Mouse (Mus musculus): ENCODE results near the gene Slc16a11. TPM values are rescaled to one million over a fixed set of nuclear protein-coding genes. Genes with fewer than 3 reads are reported as not detected.
A peak's percentile ranks its signal among the peaks of the same experiment; 100 is the strongest.

Slc16a11 gene
- polyA plus RNA-seq, 1 experiment from 2014 or later: 9.7 TPM

- 54% methylated on average over 7 of the region's 7 CpGs for WGBS
- H3K27me3 ChIP-seq (replicated peaks; ENCODE audit: control insufficient read depth, insufficient read depth, low read length): peaks cover 16% of the 10 kb centered on the region
- no peak for ATAC-seq
Measured at GRCm38 (mm10) chr11:70219873-70220272, 7.3 kb downstream of the Slc16a11 start.

GRCm38 (mm10) chr11:70220323-70220722 is 7.8 kb downstream of the Slc16a11 start:
- 1% methylated on average over 21 of the region's 24 CpGs for WGBS
- ATAC-seq: no peak; the same call in 1 of the 2 replicates
- Histone ChIP-seq H3K27me3 (replicated peaks; ENCODE audit: control insufficient read depth, insufficient read depth, low read length) (peaks cover 13% of the 10 kb centered on the region), H3K27ac (ENCODE audit: low read depth, low read length) (peak overlapping the region; percentile 83), H3K9ac (ENCODE audit: low read depth, low read length) (peak overlapping the region; percentile 81), H3K36me3 (ENCODE audit: control insufficient read depth, insufficient read depth, low read length) (no peaks in the 10 kb centered on the region), H3K4me1 (ENCODE audit: control insufficient read depth, insufficient read depth, low read depth, low read length) (peaks cover 23% of the 10 kb centered on the region), H3K9me3 (ENCODE audit: control insufficient read depth, low read length) (no peaks in the 10 kb centered on the region), H3K4me3 (ENCODE audit: low read length) (peak overlapping the region; percentile 48), H3K4me2 (ENCODE audit: low read length) (peak overlapping the region; percentile 62)

More at GRCm38 (mm10) chr11:70219873-70220272, 7.3 kb downstream of the Slc16a11 start:
- Histone ChIP-seq H3K9me3 (ENCODE audit: control insufficient read depth, low read length) (no peaks in the 10 kb centered on the region), H3K36me3 (ENCODE audit: control insufficient read depth, insufficient read depth, low read length) (no peaks in the 10 kb centered on the region), H3K27ac (ENCODE audit: low read depth, low read length) (peak overlapping the region; percentile 83), H3K4me1 (ENCODE audit: control insufficient read depth, insufficient read depth, low read depth, low read length) (peaks cover 26% of the 10 kb centered on the region), H3K4me3 (ENCODE audit: low read length) (peak overlapping the region; percentile 48), H3K9ac (ENCODE audit: low read depth, low read length) (peak overlapping the region; percentile 81), H3K4me2 (ENCODE audit: low read length) (peak overlapping the region; percentile 62)

GRCm38 (mm10) chr11:70220731-70221602 is 8.4 kb downstream of the Slc16a11 start, which contains the start of gene Slc16a13:
Gene Slc16a13 (minus strand): TSS chr11:70221064.
- H3K36me3 ChIP-seq (ENCODE audit: control insufficient read depth, insufficient read depth, low read length): no peaks in the 10 kb centered on the region
- H3K27ac ChIP-seq (ENCODE audit: low read depth, low read length): peak within 1 kb of the TSS; percentile 85
- peak within 1 kb of the TSS; percentile 62 for H3K4me2 ChIP-seq (ENCODE audit: low read length)
- H3K9me3 ChIP-seq (ENCODE audit: control insufficient read depth, low read length): no peaks in the 10 kb centered on the region
- ATAC-seq: peak; percentile 96
- H3K4me3 ChIP-seq (ENCODE audit: low read length): peak within 1 kb of the TSS; percentile 48
- H3K27me3 ChIP-seq (replicated peaks; ENCODE audit: control insufficient read depth, insufficient read depth, low read length): peaks cover 8% of the 10 kb centered on the region
- H3K4me1 ChIP-seq (ENCODE audit: control insufficient read depth, insufficient read depth, low read depth, low read length): peaks cover 26% of the 10 kb centered on the region
- 0% methylated on average over 28 of the region's 28 CpGs for WGBS
- peak within 1 kb of the TSS; percentile 81 for H3K9ac ChIP-seq (ENCODE audit: low read depth, low read length)

GRCm38 (mm10) chr11:70221603-70222500 is 9.3 kb downstream of the Slc16a11 start:
- Histone ChIP-seq H3K36me3 (ENCODE audit: control insufficient read depth, insufficient read depth, low read length) (no peaks in the 10 kb centered on the region), H3K4me2 (ENCODE audit: low read length) (peak overlapping the region; percentile 62), H3K9me3 (ENCODE audit: control insufficient read depth, low read length) (no peaks in the 10 kb centered on the region), H3K9ac (ENCODE audit: low read depth, low read length) (peak overlapping the region; percentile 81), H3K27ac (ENCODE audit: low read depth, low read length) (peak overlapping the region; percentile 85), H3K27me3 (replicated peaks; ENCODE audit: control insufficient read depth, insufficient read depth, low read length) (peaks cover 4% of the 10 kb centered on the region; the same call in 1 of the 2 replicates), H3K4me1 (ENCODE audit: control insufficient read depth, insufficient read depth, low read depth, low read length) (peaks cover 34% of the 10 kb centered on the region), H3K4me3 (ENCODE audit: low read length) (peak overlapping the region; percentile 48)
- ATAC-seq: no peak
- 8% methylated on average over 14 of the region's 14 CpGs for WGBS

GRCm38 (mm10) chr11:70223724-70224123 is 11.2 kb downstream of the Slc16a11 start:
- Histone ChIP-seq H3K4me2 (ENCODE audit: low read length) (no peak overlapping the region), H3K4me1 (ENCODE audit: control insufficient read depth, insufficient read depth, low read depth, low read length) (peaks cover 34% of the 10 kb centered on the region), H3K36me3 (ENCODE audit: control insufficient read depth, insufficient read depth, low read length) (no peaks in the 10 kb centered on the region), H3K27me3 (replicated peaks; ENCODE audit: control insufficient read depth, insufficient read depth, low read length) (peaks cover 15% of the 10 kb centered on the region), H3K27ac (ENCODE audit: low read depth, low read length) (no peak overlapping the region), H3K9me3 (ENCODE audit: control insufficient read depth, low read length) (no peaks in the 10 kb centered on the region), H3K4me3 (ENCODE audit: low read length) (no peak overlapping the region), H3K9ac (ENCODE audit: low read depth, low read length) (no peak overlapping the region)
- ATAC-seq: no peak
- 86% methylated on average over 9 of the region's 9 CpGs for WGBS

- H3K27ac ChIP-seq (ENCODE audit: low read depth, low read length): 0 out of 2 replicates have a peak overlapping the region, but pooled peaks have one; percentile 14
- H3K4me1 ChIP-seq (ENCODE audit: control insufficient read depth, insufficient read depth, low read depth, low read length): peaks cover 31% of the 10 kb centered on the region
- WGBS: 22% methylated on average over 27 of the region's 27 CpGs
- H3K9ac ChIP-seq (ENCODE audit: low read depth, low read length): peak overlapping the region; percentile 55
- peak overlapping the region; percentile 62 for H3K4me2 ChIP-seq (ENCODE audit: low read length)
- no peaks in the 10 kb centered on the region for H3K9me3 ChIP-seq (ENCODE audit: control insufficient read depth, low read length)
- ATAC-seq: peak; percentile 41
- H3K27me3 ChIP-seq (replicated peaks; ENCODE audit: control insufficient read depth, insufficient read depth, low read length): peaks cover 21% of the 10 kb centered on the region
- no peaks in the 10 kb centered on the region for H3K36me3 ChIP-seq (ENCODE audit: control insufficient read depth, insufficient read depth, low read length)
- peak overlapping the region; percentile 34 for H3K4me3 ChIP-seq (ENCODE audit: low read length)
Measured at GRCm38 (mm10) chr11:70225798-70226601, 13.4 kb downstream of the Slc16a11 start.

- Histone ChIP-seq H3K9ac (ENCODE audit: low read depth, low read length) (peak overlapping the region; percentile 55), H3K27me3 (replicated peaks; ENCODE audit: control insufficient read depth, insufficient read depth, low read length) (peaks cover 21% of the 10 kb centered on the region), H3K4me2 (ENCODE audit: low read length) (peak overlapping the region; percentile 62), H3K27ac (ENCODE audit: low read depth, low read length) (no peak overlapping the region), H3K4me3 (ENCODE audit: low read length) (peak overlapping the region; percentile 34), H3K36me3 (ENCODE audit: control insufficient read depth, insufficient read depth, low read length) (no peaks in the 10 kb centered on the region), H3K4me1 (ENCODE audit: control insufficient read depth, insufficient read depth, low read depth, low read length) (peaks cover 31% of the 10 kb centered on the region), H3K9me3 (ENCODE audit: control insufficient read depth, low read length) (no peaks in the 10 kb centered on the region)
- WGBS: 12% methylated on average over 18 of the region's 18 CpGs
- no peak; the same call in 1 of the 2 replicates for ATAC-seq
Measured at GRCm38 (mm10) chr11:70226602-70226890, 14.0 kb downstream of the Slc16a11 start.

GRCm38 (mm10) chr11:70227126-70227525 is 14.6 kb downstream of the Slc16a11 start:
- H3K4me2 ChIP-seq (ENCODE audit: low read length): peak overlapping the region; percentile 62
- H3K36me3 ChIP-seq (ENCODE audit: control insufficient read depth, insufficient read depth, low read length): no peaks in the 10 kb centered on the region
- WGBS: 37% methylated on average over 5 of the region's 5 CpGs
- ATAC-seq: no peak
- no peak overlapping the region for H3K9ac ChIP-seq (ENCODE audit: low read depth, low read length)
- H3K9me3 ChIP-seq (ENCODE audit: control insufficient read depth, low read length): no peaks in the 10 kb centered on the region
- peaks cover 26% of the 10 kb centered on the region for H3K4me1 ChIP-seq (ENCODE audit: control insufficient read depth, insufficient read depth, low read depth, low read length)
- H3K27me3 ChIP-seq (replicated peaks; ENCODE audit: control insufficient read depth, insufficient read depth, low read length): peaks cover 21% of the 10 kb centered on the region
- peak overlapping the region; percentile 34 for H3K4me3 ChIP-seq (ENCODE audit: low read length)
- H3K27ac ChIP-seq (ENCODE audit: low read depth, low read length): no peak overlapping the region

Measured in hindbrain, embryonic 16.5 days (tissue).